ENCODE assay signal across 9 mouse cellular contexts in genomic region chr17:50237436-50237709, GRCm38 (mm10). TPM values are rescaled to one million over a fixed set of nuclear protein-coding genes. Genes with fewer than 3 reads are reported as not detected.
DNase-seq lines count a peak whose midpoint lies in the region; ATAC-seq and TF ChIP-seq lines count a peak whose summit lies in the region.
"Had no signal": no experiment of that assay in that cellular context is flagged by ENCODE, and none has a peak within 500 bp of the region (broad histone marks: within the 10 kb centered on the region; RNA-seq: fewer than 3 reads in every experiment).

No protein-coding gene starts in this region.

- H3K27me3 ChIP-seq in midbrain, embryonic 10.5 days (ENCODE audit: low read depth, poor library complexity, severe bottlenecking), result peaks cover 10% of the 10 kb centered on the region

- peak; percentile 96 for TF ChIP-seq CTCF in left cerebral cortex, adult 2 months (IDR thresholded peaks at IDR 0.05)

- 6% methylated on average over 8 of the region's 8 CpGs for WGBS in midbrain, embryonic 10.5 days

- no peak overlapping the region for H3K4me3 ChIP-seq in left cerebral cortex, adult 2 months
- peak overlapping the region; percentile 38 for H3K4me3 ChIP-seq in midbrain, embryonic 10.5 days
- H3K4me3 ChIP-seq: stomach, embryonic 15.5 days had no signal

- intact Hi-C loops in left cerebral cortex, adult 2 months (cut with DNase I), result loop anchor here (1.0 kb wide), 3 partner anchors 269 to 302 kb away; no protein-coding TSS in a partner anchor

- peak; percentile 65 for DNase-seq in adipocyte (ENCODE audit: low spot score)
- peak; percentile 90 to 92 for DNase-seq in cerebellum, postnatal 25 days
- DNase-seq in frontal cortex, postnatal 25 days (ENCODE audit: low spot score in 2 of 2), result peak; percentile 83
- DNase-seq in left cerebral cortex, adult 2 months (ENCODE audit: extremely low spot score in 1 of 2, low spot score in 2 of 2), result peak; percentile 84 to 89
- peak; percentile 84 for DNase-seq in midbrain, embryonic 10.5 days (ENCODE audit: low spot score)
- peak; percentile 81 for DNase-seq in right cerebral cortex, postnatal 25 days
- DNase-seq in urinary bladder, postnatal 36 days (ENCODE audit: low spot score in 2 of 2), result peak; percentile 71 to 82

- peaks cover 19% of the 10 kb centered on the region for H3K4me1 ChIP-seq in midbrain, embryonic 10.5 days
- H3K4me1 ChIP-seq: stomach, embryonic 15.5 days had no signal

- H3K27ac ChIP-seq in left cerebral cortex, adult 2 months, result no peak overlapping the region
- peak overlapping the region; percentile 80 for H3K27ac ChIP-seq in midbrain, embryonic 10.5 days (replicated peaks)
- H3K27ac ChIP-seq: stomach, embryonic 15.5 days had no signal

- ATAC-seq in inflammation-experienced regulatory T-cells, adult 6 months, result peak; percentile 86

- H3K9me3 ChIP-seq in midbrain, embryonic 10.5 days (replicated peaks), result no peaks in the 10 kb centered on the region
- H3K9me3 ChIP-seq: stomach, embryonic 15.5 days had no signal

- H3K36me3 ChIP-seq in midbrain, embryonic 10.5 days, result no peaks in the 10 kb centered on the region
- H3K36me3 ChIP-seq: stomach, embryonic 15.5 days had no signal

RNA-seq across cellular contexts. Expression of gene Rftn1, which starts 46.9 kb away (rescaled TPM):
- polyA plus RNA-seq in inflammation-experienced regulatory T-cells, adult 6 months (2017; shearing (Covaris generic)), result 10 to 100 TPM; 22.7 to 31.1 (median 30.9) TPM
- total RNA-seq in left cerebral cortex, adult 2 months (2021), result 1 to 10 TPM; 8.4 to 9.4 TPM
- polyA plus RNA-seq in midbrain, embryonic 10.5 days (2016; fragmentation: Nextera tagmentation; extraction: Ambion mirVana), result 4.2 and 4.9 TPM in 2 replicates

RNA-seq across cellular contexts. Expression of gene Dazl, which starts 56.1 kb away (rescaled TPM):
- under 1 TPM in 1 of 3 experiments, not detected in 2; 0.39 TPM for polyA plus RNA-seq in inflammation-experienced regulatory T-cells, adult 6 months (2017; shearing (Covaris generic))
- total RNA-seq in left cerebral cortex, adult 2 months (2021), result 1 to 10 TPM; 2.8 to 4.1 TPM
- 0.16 TPM in 1 of 2 replicates, not detected in the other for polyA plus RNA-seq in midbrain, embryonic 10.5 days (2016; fragmentation: Nextera tagmentation; extraction: Ambion mirVana)
